Mouse (Mus musculus): ENCODE data around the gene Fgfr4.
A peak's percentile ranks its signal among the peaks of the same experiment; 100 is the strongest.
"Not testable (repeated sequence)": the region's sequence is repeated elsewhere in the genome, so short reads cannot be mapped to it uniquely, and the experiment has no call there.

Gene Fgfr4

DNA sequence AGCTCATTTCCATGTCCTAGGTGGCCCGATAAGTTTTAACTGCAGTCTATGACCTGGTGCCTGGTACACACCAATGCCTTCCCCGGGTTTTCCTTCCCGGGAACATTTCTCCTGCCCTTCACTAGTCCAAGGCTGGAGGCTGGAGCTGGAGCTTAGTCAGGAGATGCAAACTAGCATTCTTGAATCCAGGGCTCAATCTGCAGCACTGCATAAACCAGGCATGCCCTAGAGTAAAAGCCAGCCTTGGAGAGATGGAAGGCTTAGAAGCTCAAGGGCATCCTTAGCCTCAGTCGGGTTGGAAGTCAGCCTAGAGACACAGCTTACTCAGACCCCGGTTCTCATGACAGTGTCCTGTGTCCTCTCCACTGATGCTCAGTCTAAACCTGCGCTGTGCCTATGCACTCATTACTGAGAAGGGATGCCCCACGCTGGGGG lies 19.9 kb downstream of the Fgfr4 start:
- no peak for DNase-seq (ENCODE audit: low read depth, low spot score)

DNA sequence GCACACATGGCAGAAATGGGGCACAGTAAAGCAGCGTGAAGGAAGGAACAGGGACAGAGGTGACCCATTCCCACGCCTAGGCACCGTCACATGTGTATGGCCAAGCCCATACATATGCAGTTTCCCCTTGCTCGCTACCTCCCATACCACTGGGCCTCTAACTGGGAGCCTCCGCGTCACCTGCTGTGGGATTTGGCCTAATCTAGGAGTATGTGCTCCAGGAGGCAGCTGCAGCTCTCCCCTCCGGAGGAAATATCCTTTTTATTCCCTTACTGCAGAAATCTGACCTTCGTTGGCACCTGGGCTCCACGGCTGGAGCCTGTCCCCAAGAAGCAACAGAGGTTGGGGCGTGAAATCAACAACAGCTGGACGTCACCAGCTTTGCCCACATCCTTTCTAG lies 21.9 kb downstream of the Fgfr4 start:
- DNase-seq (ENCODE audit: low read depth, low spot score), result peak; percentile 32

DNA sequence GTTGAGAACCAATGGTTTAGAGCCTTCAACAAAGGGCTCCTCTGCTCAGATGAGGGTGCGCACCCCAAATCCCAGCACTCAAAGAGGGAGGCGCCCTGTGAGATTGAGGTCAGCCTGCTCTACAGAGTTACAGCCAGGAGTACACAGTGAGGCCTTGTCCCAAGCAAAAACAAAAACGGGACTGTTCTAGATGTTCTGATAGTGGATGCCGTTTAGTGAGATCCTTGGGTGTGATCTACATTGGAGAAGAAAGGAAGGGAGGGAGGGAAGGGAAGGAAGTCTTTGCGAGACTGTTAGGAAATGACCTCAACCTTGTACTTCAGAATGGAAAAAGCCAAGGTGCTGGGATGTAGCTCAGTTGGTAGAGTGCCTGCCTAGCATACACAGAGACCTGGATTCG lies 23.8 kb downstream of the Fgfr4 start:
- DNase-seq (ENCODE audit: low read depth, low spot score), result no peak

DNA sequence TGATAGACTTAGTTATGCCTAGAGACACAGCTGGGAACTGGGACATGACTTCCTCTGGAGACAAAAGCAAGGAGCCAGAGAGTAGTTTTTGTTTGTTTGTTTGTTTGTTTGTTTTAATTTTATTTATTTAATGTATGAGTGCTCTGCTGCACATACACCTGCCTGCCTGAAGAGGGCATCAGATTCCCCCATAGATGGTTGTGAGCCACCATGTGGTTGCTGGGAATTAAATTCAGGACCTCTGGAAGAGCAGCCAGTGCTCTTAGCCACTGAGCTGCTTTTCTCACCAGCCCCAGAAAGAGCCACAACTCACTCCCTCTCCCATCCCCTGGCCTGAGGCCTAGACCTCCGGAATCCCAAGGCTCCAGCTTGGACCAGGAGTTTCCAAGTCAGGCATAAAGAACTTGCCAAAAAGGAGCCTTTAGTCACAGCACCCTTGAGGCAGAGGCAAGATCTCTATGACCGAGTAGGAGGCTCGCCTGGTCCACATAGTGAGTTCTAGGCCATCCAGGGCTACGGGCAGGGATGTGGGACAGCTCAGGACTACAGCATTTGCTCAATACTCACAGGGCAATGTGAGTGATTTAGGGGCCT lies 25.6 kb downstream of the Fgfr4 start:
- no peak for DNase-seq (ENCODE audit: low read depth, low spot score)

DNA sequence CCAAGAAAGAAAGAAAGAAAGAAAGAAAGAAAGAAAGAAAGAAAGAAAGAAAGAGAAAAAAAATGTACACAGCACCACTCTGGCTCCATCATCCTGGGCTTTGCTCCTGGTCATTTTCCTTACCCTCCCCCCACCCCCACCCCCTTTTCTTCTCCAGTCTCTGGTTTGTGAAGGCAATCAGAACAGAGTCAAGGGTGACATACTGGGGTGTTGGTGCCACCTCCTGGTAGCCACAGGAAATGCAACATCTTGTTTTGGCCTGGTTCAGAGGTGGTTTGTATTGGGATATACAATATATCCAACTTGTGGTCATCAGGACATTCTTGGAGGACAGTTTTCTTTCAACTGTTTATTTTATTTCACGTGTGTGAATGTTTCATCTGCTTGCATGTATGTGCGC lies 26.1 kb downstream of the Fgfr4 start:
- DNase-seq (ENCODE audit: low read depth, low spot score), result peak; percentile 82

DNA sequence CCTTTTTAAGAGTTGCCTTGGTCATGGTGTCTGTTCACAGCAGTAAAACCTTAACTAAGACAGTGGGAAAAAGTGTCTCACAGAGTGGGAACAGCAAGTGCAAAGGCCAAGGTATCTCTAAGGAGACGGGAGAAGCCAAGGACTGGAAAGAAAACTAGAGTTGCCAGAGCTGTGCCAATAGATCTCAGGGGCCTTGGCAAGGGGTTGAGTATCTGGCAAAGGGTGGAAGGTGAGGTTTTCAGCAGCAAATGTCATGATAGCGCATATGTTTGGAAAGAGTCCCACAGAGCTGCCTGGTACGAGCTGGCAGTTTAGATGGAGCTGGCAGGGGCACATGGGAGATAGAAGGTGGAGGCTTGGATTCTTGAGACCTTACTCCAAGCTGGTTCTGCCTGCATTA lies 27.2 kb downstream of the Fgfr4 start:
- DNase-seq (ENCODE audit: low read depth, low spot score), result no peak

DNA sequence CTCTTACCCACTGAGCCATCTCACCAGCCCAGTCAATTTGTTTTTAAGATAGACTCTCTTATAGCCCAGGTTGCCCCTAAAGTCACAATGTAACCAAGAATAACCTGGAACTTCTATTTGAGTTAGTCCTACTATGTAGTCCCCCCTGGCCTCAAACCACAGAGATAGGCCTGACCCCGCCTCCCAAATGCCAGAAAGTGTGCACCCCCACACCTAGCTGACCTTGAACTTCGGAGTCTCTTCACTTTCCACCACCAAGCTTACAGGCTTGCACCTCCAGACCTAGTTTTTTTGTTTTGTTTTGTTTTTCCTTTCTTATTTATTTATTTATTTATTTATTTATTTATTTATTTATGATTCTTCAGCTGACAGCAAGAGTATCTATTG lies 29.3 kb downstream of the Fgfr4 start:
- DNase-seq (ENCODE audit: low read depth, low spot score), result no peak

DNA sequence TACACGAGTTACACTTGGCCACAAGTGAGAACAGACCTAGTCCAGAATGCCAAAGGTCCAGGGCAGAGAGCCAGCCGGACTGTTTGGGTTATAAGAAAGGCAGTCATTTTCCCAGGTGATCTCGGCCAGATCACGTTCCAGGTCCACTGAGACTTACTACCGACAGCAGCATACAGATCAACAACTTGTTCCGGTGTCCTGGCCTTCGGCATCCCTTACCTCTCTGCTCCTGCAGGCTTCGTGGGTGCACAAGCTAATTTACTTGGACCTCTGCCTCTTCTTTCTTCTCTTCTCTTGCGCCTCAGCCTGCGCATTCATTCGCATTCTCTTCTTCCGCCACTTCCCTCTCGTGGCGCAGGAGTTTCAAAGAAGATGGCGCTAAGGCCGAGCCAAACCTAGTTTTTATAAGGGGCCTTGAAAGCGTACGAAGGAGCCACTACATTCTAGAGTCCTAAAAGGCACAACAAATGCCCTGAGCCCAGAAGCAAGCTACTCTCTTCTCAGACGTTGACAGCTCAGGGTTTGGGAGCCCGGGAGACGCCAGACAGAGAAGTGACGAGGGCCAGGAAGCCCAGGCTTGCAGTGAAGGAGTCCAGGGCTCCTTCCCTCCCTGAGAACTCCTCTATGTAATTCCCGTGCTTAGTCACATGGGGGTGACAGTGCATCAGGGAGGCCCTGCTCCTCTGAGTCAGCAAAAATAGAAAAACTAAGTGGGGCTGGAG lies 29.9 kb downstream of the Fgfr4 start:
- peak; percentile 57 for DNase-seq (ENCODE audit: low read depth, low spot score)

DNA sequence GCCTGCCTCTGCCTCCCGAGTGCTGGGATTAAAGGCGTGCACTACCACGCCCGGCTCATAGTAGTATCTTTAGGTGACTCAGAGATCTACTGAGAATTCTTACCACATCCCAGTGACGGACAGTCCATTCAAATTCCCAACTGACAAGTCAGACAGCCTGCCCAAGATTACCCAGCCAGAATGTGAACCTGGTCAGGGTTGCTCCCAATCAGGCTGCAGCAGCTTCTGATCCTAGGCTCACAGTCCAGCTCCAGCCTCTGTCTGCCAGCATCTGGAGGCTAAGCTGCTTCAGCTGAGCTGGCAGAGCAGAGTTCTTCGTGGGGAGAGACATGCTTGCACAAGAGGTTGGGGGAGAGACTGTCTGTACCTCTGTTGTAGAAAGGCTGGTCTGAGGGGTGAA lies 30.9 kb downstream of the Fgfr4 start:
- DNase-seq (ENCODE audit: low read depth, low spot score), result no peak

DNA sequence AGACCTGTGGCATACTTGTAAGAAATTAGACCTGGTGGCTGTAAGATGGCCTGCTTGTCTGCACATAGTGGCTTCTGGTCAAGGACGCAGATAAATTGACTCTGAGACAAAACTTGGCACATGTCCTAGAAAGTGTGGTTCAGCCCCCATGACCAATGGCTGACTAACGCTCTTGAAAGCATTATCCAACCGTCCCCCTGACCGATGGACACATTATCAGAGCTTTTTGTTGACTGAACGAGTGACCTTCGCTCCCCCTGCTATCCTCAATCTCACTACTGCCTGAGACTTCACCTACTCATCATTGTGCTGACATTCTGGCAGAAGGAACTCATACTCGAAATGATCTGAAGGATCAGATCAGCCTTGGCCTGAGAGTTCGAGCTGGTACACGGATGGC lies 34.6 kb downstream of the Fgfr4 start:
- DNase-seq (ENCODE audit: low read depth, low spot score), result not testable (repeated sequence)

DNA sequence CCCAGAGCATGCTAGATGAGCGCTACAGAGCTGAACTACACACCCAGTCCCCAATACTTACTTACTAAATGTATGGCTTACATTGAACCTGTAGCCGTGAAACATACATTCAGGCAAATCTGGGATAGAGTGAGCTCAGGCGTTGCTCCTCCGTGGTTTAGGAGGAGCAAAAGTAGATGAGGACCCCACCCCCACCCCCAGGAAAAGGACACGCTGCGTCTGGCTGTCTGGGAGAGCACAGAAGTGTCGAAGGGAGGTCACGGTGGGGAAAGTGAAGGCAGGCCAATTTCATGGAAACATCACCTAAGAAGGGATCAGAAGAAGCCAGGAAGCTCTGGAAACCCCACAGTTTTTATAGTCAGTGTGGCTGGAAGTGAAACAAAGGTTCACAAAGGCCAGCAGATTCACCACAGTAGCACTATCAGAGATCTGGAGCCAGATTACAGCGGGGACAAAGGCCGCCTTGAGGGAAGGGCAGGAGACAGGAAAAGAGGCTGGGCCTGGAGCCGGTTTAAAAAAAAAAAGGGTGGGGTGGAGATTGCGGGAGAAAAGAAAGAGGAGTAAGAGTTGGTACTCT lies 37.2 kb downstream of the Fgfr4 start:
- peak; percentile 25 for DNase-seq (ENCODE audit: low read depth, low spot score)

DNA sequence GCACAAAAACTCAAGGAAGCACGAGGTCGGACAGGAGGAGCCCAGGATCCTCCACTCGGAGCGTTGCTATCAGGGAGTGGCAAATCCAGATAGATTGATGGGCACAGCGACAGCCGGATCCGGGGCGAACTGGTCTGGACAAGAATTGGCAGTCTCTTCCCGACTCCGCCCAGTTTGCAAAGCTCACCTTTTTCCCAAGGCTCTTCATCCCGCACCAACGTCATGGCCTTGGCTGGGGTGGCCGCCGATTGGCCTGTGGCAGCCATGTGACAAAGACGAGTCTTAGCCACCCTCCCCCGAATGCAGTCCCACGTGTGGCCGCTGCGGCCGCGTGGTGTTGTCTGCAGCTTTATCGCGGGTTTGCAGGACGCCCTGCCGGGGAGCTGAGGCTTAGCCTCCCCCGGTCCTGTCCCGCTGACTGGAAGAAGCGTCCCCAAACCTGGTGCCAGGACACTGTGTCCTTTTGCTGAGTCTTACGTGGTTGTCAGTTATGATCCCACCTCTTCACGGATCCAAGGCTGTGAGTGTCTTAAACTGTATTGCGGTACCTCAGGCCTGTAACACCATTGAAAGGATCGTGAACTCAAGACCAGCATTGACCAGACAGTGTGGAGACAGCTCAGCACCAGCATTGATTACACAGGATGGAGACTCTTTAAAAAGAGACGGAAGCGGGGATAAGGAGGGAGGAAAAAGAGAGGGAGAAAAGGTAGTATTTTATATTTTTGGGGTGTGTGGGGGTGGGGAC lies 37.9 kb downstream of the Fgfr4 start:
- DNase-seq (ENCODE audit: low read depth, low spot score), result peak; percentile 96

DNA sequence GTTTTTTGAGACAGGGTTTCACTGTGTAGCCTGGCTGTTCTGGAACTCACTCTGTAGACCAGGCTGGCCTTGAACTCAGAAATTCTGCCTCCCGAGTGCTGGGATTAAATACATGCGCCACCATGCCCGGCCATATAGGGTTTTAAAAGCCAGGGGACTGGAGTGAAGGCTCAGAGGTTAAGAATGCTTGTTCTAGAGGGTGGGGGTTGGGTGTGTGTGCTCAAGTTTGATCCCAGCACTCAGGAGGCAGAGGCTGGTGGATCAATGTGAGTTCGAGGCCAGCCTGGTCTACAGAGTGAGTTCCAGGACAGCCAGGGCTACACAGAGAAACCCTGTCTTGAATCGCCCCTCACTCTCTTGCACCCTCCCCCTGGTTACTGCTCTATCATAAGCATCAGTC lies 39.1 kb downstream of the Fgfr4 start:
- DNase-seq (ENCODE audit: low read depth, low spot score), result no peak

DNA sequence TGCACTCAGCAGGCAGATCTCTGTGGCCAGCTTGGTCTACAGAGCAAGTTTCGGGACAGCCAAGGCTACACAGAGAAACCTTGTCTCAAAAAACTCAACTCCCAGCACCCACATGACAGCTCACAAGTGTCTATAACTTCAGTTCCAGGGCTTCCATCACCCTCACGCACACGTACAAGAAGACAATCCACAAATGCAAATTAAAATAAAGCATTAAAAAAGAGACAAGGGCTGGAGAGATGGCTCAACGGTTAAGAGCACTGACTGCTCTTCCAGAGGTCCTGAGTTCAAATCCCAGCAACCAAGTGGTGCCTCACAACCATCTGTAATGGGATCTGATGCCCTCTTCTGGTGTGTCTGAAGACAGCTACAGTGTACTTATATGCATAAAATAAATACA lies 50.3 kb downstream of the Fgfr4 start:
- DNase-seq (ENCODE audit: low read depth, low spot score), result not testable (repeated sequence)

DNA sequence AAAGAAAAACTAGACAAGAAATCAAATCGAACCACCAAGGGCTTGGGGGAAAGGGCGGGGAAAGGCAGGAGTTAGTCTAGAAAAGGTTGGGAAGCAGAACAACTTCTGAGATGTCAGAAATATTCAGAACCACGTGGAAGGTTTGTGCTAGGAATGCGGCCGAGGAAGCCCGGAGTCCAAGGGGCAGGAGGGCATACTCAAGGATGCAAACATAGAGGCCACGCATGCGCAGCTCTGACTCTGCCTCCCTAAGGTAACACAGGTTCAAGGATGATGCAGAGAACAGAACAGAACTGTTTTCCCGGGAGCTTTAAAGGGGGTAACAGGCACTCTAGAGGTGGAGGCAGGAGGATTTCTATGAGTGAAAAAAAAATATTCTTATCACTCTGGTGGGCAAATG lies 51.3 kb downstream of the Fgfr4 start:
- no peak for DNase-seq (ENCODE audit: low read depth, low spot score)

DNA sequence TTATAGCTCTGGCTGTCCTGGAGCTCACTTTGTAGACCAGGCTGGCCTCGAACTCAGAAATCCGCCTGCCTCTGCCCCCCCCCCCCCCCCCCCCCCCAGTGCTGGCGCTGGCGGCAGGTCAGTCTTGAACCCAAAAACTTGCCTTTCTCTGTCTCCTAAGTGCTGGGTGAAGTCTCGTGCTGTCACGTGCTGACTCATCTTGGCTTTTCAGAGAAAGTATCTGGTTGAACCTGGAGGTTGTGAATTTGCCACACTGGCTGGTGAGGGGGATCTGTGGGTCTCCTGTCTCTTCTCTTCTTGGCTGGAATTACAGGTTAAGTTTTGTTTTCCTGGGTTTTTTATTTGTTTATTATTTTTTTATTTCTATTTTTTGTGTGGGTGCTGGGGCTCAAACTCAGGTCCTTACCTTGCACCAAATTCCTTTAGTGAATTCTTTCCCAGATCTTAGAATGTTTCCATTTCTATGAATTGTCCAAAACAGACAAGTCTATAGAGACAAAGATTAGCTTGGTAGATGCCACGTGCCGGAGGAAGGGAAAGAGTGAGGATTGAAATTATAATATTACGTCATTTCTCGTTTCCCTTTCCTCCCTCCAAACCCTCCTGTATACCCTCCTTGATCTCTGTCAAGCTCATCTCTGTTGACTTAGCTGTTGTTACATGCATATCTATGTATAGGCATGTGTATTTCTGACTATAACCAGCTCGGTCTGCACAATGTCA lies 52.4 kb downstream of the Fgfr4 start:
- no peak for DNase-seq (ENCODE audit: low read depth, low spot score)

DNA sequence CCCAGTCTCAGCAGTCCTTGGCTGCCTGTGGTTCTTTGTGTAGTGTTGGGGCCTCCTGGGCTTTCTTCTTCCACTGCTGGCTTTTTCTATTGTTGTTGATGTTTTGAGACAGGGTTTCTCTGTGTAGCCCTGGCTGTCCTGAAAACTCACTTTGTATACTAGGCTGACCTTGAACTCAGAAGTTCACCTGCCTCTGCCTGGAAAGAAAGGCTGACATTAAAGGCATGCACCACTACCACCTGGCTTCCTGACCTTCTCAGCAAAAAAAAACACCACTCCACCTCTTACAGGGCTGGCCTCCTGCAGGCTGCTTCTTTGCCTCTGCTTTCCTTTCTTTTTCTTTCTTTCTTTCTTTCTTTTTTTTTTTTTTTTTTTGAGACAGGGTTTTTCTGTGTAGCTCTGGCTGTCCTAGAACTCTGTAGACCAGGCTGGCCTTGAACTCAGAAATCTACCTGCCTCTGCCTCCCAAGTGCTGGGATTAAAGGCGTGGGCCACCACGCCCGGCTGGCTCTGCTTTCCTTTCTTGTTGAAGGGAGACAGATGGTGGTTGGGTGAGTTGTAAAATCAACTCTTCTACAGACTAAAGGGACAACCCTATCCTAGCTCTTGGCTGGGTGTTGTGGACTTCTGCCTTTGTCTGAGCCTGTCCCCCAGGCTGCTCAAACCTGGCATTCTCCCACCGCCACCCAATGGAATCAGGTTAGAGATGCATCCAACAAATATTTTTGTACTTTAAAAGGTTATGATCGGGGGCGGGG lies 53.2 kb downstream of the Fgfr4 start:
- DNase-seq (ENCODE audit: low read depth, low spot score), result no peak

DNA sequence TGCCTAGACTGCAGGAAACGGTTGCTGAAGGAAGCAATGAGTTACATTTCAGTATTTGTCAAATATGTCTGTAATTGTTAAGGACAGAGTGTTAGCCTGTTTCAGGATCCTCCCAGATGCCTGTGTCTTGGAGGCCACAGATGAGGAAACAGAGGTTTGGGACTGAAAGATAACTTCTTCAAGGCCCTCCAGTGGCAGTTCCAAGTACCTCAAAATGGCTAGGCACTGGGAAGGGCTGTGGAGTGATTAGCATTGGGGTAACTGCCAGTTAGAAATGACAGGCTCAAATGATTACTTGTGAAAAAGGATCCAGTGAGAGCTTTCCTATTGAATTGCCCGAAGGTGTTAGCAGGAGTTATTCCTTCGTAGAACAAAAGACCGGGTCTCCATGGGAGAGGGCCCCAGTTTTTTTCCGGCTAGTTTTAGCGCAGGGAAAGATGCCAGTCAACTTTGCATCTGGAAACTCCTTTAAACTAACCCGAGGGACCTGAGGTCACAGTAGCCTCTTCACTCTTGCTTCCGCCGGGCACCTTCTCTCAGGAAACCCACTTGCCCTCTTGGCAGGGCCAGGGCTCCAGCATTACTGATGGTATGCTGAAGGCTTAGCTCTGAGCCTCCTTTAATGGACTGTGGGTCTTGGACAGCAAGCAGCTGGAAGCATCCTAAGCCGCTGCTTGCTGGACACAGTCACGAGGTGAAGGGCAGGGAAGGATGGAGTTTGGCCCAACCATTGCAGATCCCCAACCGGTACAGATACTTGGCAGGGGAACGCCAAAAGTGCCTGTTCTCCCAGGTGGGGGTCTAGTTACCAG lies 56.6 kb downstream of the Fgfr4 start:
- DNase-seq (ENCODE audit: low read depth, low spot score), result no peak

DNA sequence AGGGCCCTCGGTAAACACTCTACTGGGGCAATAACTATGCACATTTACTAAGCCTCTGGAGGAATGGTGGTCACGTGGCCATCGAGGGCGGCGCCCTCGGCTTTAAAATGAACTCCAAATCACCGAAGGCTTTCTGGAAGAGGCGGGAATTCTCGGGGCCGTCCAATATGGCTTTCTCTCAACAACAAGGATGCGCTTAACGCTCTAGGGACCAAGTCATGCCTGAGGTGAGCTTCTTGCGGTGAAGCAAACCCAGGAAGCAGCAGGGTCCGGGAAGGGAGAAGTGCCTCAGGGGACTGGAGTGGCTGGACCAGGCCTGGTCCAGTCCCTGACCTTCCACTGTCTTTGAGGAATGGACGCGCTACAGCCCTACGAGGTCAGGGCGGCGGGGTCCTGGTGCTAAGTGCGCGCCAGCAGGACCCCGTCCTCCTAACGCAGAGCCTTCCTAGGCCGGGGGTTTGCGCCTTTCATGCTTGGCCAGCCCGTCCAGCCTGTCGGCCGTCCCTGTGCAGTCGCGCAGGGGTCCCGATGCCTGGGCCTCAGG lies 57.3 kb downstream of the Fgfr4 start, which contains the start of gene Nsd1:
Gene Nsd1, plus strand, starts transcription at position 134 of the 544 bp plus-strand sequence.
- DNase-seq (ENCODE audit: low read depth, low spot score), result peak; percentile 14
